Mouse (Mus musculus): ENCODE data around the gene Clic4. TPM values are rescaled to one million over a fixed set of nuclear protein-coding genes. Genes with fewer than 3 reads are reported as not detected.
A peak's percentile ranks its signal among the peaks of the same experiment; 100 is the strongest.

Gene Clic4
- polyA plus RNA-seq, 1 experiment from 2014 or later = 179 TPM

DNA sequence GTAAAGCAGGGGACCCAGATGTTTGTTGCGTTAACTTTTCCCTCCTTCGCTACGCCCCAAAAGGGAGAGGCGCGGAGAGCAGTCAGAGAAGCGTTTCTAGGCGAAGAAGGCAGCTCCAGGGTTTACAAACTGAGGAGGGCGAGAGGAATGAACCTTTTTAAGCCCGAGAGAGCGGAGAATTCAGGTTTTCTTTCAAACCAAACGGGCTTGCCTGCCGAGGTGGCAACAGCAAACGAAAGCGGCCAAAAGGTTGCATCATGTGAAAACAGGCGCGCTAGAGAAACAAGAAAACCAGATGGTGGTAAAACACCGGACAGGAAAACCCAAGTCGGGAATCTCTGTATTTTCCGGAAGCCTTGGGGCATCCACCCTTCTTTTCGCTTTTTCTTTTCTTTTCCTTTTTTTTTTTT is 1.2 kb downstream of the Clic4 start:
- ATAC-seq (ENCODE audit: low read depth) = no peak
- Histone ChIP-seq H3K9ac (ENCODE audit: low read length) (peak overlapping the region; percentile 82), H3K4me3 (ENCODE audit: low read length) (peak overlapping the region; percentile 76), H3K4me2 (ENCODE audit: low read depth, low read length) (peak overlapping the region; percentile 66), H3K27ac (ENCODE audit: low read length) (peak overlapping the region; percentile 94), H3K4me1 (replicated peaks; ENCODE audit: control insufficient read depth, insufficient read depth, low read length) (peaks cover 38% of the 10 kb centered on the region), H3K36me3 (ENCODE audit: control insufficient read depth, insufficient read depth, low read length) (no peaks in the 10 kb centered on the region), H3K27me3 (ENCODE audit: control insufficient read depth, insufficient read depth, low read depth, low read length) (no peaks in the 10 kb centered on the region), H3K9me3 (ENCODE audit: control insufficient read depth, low read length) (no peaks in the 10 kb centered on the region)
- under 1% methylated on average over 20 of the region's 20 CpGs for WGBS

DNA sequence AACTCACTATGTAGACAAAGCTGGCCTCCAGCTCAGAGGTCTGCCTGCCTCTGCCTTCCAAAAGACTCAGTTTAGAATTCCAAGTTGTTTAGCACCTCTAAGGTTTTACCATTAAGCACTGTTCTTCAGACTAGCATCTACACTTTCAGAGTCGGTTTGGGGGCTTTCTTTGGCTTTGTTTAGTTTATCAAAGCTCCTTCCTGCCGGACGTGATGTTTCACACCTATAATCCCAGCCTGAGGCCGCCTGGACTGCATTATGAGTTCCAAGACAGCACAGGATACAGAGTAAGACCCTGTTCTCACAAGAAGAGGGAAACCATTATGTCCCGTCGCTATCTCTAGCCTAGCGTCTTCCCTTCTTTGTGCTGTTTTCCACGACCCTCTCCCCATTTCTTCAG is 2.1 kb downstream of the Clic4 start:
- 42% methylated on average over 8 of the region's 8 CpGs for WGBS
- no peaks in the 10 kb centered on the region for H3K9me3 ChIP-seq (ENCODE audit: control insufficient read depth, low read length)
- H3K27ac ChIP-seq (ENCODE audit: low read length) = peak overlapping the region; percentile 19; the same call in 1 of the 2 replicates
- H3K4me3 ChIP-seq (ENCODE audit: low read length) = peak overlapping the region; percentile 76
- peaks cover 41% of the 10 kb centered on the region for H3K4me1 ChIP-seq (replicated peaks; ENCODE audit: control insufficient read depth, insufficient read depth, low read length)
- no peaks in the 10 kb centered on the region for H3K27me3 ChIP-seq (ENCODE audit: control insufficient read depth, insufficient read depth, low read depth, low read length)
- H3K9ac ChIP-seq (ENCODE audit: low read length) = peak overlapping the region; percentile 82
- no peaks in the 10 kb centered on the region for H3K36me3 ChIP-seq (ENCODE audit: control insufficient read depth, insufficient read depth, low read length)
- no peak for ATAC-seq (ENCODE audit: low read depth)
- H3K4me2 ChIP-seq (ENCODE audit: low read depth, low read length) = peak overlapping the region; percentile 66

DNA sequence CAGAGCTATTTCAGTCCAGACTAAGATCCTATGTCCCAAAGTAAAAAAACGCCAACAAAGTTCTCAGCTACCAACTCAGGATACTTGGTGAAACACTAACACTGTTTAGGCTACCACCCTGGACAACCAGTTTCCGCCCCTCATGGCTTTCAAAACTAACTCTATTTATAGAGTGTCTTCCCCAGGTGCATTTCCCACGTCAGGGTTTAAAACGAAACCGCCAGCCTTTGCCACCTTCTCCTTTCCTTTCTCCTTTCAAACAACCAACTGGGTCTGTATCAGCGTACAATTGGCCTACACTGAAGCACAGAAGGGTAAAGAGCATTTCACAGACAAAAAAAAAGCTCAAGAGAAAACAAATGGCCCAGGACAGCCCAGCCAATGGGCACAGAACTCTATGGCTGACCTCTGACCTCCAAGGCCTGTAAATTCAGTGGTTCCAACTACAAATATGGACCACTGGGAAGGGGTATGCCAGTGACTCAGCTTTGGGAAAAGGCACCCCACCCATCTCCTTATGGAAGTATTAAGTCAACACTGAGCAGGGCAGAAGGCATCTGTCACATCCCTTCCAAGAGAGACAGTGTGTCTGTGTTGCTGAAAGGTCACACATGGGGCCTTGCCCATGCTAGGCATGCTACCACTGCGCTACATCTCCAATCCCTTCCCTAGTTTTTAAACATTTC is 2.8 kb downstream of the Clic4 start:
- Histone ChIP-seq H3K4me1 (replicated peaks; ENCODE audit: control insufficient read depth, insufficient read depth, low read length) (peaks cover 41% of the 10 kb centered on the region), H3K9ac (ENCODE audit: low read length) (peak overlapping the region; percentile 25; the same call in 1 of the 2 replicates), H3K9me3 (ENCODE audit: control insufficient read depth, low read length) (no peaks in the 10 kb centered on the region), H3K4me3 (ENCODE audit: low read length) (peak overlapping the region; percentile 76), H3K36me3 (ENCODE audit: control insufficient read depth, insufficient read depth, low read length) (no peaks in the 10 kb centered on the region), H3K4me2 (ENCODE audit: low read depth, low read length) (peak overlapping the region; percentile 66), H3K27ac (ENCODE audit: low read length) (peak overlapping the region; percentile 15; the same call in 1 of the 2 replicates), H3K27me3 (ENCODE audit: control insufficient read depth, insufficient read depth, low read depth, low read length) (no peaks in the 10 kb centered on the region)
- no peak for ATAC-seq (ENCODE audit: low read depth)
- WGBS = 63% methylated on average over 7 of the region's 7 CpGs

DNA sequence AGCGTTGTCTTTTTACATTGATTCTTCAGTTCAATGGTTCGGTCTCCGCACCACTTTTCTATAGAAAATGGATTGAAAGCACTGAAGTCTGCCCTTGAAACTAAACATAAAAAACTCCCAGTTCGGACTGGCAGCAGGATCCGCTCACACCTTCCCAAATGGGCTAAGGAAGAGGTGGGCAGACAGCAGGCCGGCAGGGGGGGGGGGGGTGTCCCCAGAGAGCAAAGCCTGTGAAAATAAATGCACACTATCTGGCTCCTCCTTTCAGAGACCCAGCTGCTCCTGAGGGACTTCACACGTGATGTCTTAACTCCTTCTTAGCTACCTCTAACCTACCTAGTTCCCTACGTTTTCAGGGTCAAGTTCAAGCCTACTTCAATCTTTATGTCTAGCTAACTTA is 5.1 kb downstream of the Clic4 start:
- Histone ChIP-seq H3K27ac (ENCODE audit: low read length) (0 out of 2 replicates have a peak overlapping the region, but pooled peaks have one; percentile 10), H3K9me3 (ENCODE audit: control insufficient read depth, low read length) (no peaks in the 10 kb centered on the region), H3K4me3 (ENCODE audit: low read length) (peak overlapping the region; percentile 15)

DNA sequence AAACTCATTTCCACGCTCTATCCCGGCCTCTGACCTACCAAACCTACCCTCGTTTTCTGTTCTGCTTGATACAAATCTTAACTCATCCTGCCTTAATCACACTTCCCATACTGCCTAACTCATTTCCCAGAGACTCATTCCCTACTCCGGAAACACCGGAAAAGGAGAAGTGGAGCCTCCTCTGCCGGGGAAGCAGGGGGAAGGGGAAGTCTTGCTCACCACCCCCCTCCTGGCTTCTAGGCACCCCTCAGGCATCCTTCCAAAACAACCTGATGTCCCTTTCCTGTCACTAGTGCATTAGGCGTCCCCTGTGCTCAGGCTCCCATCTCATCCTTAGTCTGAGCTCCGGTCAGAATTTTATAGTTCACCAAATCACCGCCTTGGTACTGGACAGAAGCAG is 5.6 kb downstream of the Clic4 start:
- H3K4me3 ChIP-seq (ENCODE audit: low read length) = peak overlapping the region; percentile 15
- H3K9me3 ChIP-seq (ENCODE audit: control insufficient read depth, low read length) = no peaks in the 10 kb centered on the region
- H3K4me1 ChIP-seq (replicated peaks; ENCODE audit: control insufficient read depth, insufficient read depth, low read length) = peaks cover 35% of the 10 kb centered on the region
- 53% methylated on average over 9 of the region's 9 CpGs for WGBS
- no peaks in the 10 kb centered on the region for H3K27me3 ChIP-seq (ENCODE audit: control insufficient read depth, insufficient read depth, low read depth, low read length)
- peak; percentile 32 for ATAC-seq (ENCODE audit: low read depth)
- peak overlapping the region; percentile 30; the same call in 1 of the 2 replicates for H3K27ac ChIP-seq (ENCODE audit: low read length)
- H3K36me3 ChIP-seq (ENCODE audit: control insufficient read depth, insufficient read depth, low read length) = no peaks in the 10 kb centered on the region
- peak overlapping the region; percentile 44 for H3K4me2 ChIP-seq (ENCODE audit: low read depth, low read length)
- H3K9ac ChIP-seq (ENCODE audit: low read length) = peak overlapping the region; percentile 8; the same call in 1 of the 2 replicates

More for the DNA sequence above, 5.1 kb downstream of the Clic4 start:
- H3K27me3 ChIP-seq (ENCODE audit: control insufficient read depth, insufficient read depth, low read depth, low read length) = no peaks in the 10 kb centered on the region
- WGBS = 45% methylated on average over 8 of the region's 8 CpGs
- H3K4me2 ChIP-seq (ENCODE audit: low read depth, low read length) = peak overlapping the region; percentile 44
- no peaks in the 10 kb centered on the region for H3K36me3 ChIP-seq (ENCODE audit: control insufficient read depth, insufficient read depth, low read length)
- no peak overlapping the region; the same call in 1 of the 2 replicates for H3K9ac ChIP-seq (ENCODE audit: low read length)
- ATAC-seq (ENCODE audit: low read depth) = no peak
- H3K4me1 ChIP-seq (replicated peaks; ENCODE audit: control insufficient read depth, insufficient read depth, low read length) = peaks cover 35% of the 10 kb centered on the region

DNA sequence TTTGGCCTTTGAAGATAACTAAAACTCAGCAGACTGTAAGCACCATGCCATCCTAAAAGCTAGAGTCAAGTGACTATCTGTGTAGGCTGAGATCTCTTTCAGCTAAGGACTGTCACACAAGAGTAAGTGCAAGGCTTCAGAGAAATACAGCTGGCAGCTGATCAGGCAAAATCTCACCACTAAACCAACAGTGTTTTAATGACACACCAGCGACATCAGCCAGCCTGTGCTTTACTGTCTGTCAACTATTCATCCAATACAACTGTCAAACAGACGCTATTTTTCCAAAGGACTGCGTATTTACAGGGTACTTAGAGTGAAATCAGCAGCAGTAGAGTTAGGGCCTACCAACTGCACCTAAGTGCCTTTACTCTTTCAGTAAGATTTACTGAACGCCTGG is 12.2 kb downstream of the Clic4 start:
- H3K36me3 ChIP-seq (ENCODE audit: control insufficient read depth, insufficient read depth, low read length) = no peaks in the 10 kb centered on the region; the same call in 1 of the 2 replicates
- WGBS = 61% methylated on average over 4 of the region's 4 CpGs
- no peaks in the 10 kb centered on the region for H3K27me3 ChIP-seq (ENCODE audit: control insufficient read depth, insufficient read depth, low read depth, low read length)
- H3K4me1 ChIP-seq (replicated peaks; ENCODE audit: control insufficient read depth, insufficient read depth, low read length) = peaks cover 23% of the 10 kb centered on the region
- no peak overlapping the region for H3K9ac ChIP-seq (ENCODE audit: low read length)
- H3K4me2 ChIP-seq (ENCODE audit: low read depth, low read length) = no peak overlapping the region
- ATAC-seq (ENCODE audit: low read depth) = peak; percentile 52; the same call in 1 of the 2 replicates
- no peak overlapping the region for H3K27ac ChIP-seq (ENCODE audit: low read length)
- H3K4me3 ChIP-seq (ENCODE audit: low read length) = no peak overlapping the region
- H3K9me3 ChIP-seq (ENCODE audit: control insufficient read depth, low read length) = no peaks in the 10 kb centered on the region

DNA sequence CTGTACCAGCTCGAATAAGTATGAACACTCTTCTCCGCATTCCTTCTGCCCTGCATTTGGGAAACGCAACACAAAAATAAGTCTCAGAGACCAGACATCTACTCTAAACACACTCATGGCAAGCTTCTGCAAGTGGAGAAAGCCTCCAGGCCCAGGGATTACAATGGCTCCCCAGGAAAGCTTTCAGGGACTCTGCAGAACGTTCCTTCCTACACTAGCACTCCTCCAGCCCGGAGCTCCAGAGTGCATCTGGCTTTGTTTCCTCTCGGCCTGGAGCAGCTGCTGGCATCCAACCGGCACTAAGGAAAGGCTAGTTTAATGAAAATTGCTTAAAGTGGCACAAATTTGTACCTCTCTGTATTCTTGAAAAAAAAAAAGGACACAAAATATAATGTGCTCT is 14.1 kb downstream of the Clic4 start:
- peak overlapping the region; percentile 87 for H3K27ac ChIP-seq (ENCODE audit: low read length)
- peaks cover 41% of the 10 kb centered on the region for H3K4me1 ChIP-seq (replicated peaks; ENCODE audit: control insufficient read depth, insufficient read depth, low read length)
- H3K9me3 ChIP-seq (ENCODE audit: control insufficient read depth, low read length) = no peaks in the 10 kb centered on the region
- H3K4me3 ChIP-seq (ENCODE audit: low read length) = no peak overlapping the region
- peak overlapping the region; percentile 38 for H3K9ac ChIP-seq (ENCODE audit: low read length)
- no peaks in the 10 kb centered on the region for H3K27me3 ChIP-seq (ENCODE audit: control insufficient read depth, insufficient read depth, low read depth, low read length)
- no peak for ATAC-seq (ENCODE audit: low read depth)
- peak overlapping the region; percentile 11; the same call in 1 of the 2 replicates for H3K4me2 ChIP-seq (ENCODE audit: low read depth, low read length)
- no peaks in the 10 kb centered on the region; the same call in 1 of the 2 replicates for H3K36me3 ChIP-seq (ENCODE audit: control insufficient read depth, insufficient read depth, low read length)
- WGBS = 30% methylated on average over 7 of the region's 7 CpGs

DNA sequence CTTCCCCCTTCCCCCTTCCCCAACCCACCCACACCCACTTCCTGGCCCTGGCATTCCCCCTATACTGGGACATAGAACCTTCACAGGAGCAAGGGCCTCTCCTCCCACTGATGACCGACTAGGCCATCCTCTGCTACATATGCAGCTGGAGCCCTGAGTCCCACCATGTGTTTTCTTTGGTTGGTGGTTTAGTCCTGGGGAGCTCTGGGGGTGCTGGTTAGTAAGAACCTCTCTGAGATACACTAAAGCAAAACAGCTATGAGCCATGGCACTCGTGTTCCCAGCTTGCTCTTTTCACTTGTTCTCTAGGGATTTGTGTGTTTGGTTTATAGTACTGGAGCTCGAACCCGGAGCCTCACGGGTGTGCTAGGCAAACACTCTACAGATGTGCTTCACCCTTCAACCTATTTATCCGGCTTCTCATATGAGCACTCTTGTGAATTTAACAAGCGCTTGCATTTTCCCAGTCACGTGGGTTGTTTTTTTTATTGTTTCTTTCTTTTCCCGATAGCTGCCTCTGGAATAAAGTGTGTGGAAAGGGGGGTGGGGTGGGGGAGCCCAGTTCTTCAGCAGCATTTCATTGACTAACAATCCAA is 14.6 kb downstream of the Clic4 start:
- Histone ChIP-seq H3K9me3 (ENCODE audit: control insufficient read depth, low read length) (no peaks in the 10 kb centered on the region), H3K4me2 (ENCODE audit: low read depth, low read length) (peak overlapping the region; percentile 11; the same call in 1 of the 2 replicates), H3K4me3 (ENCODE audit: low read length) (no peak overlapping the region), H3K27ac (ENCODE audit: low read length) (peak overlapping the region; percentile 87), H3K9ac (ENCODE audit: low read length) (peak overlapping the region; percentile 38), H3K27me3 (ENCODE audit: control insufficient read depth, insufficient read depth, low read depth, low read length) (no peaks in the 10 kb centered on the region), H3K4me1 (replicated peaks; ENCODE audit: control insufficient read depth, insufficient read depth, low read length) (peaks cover 45% of the 10 kb centered on the region), H3K36me3 (ENCODE audit: control insufficient read depth, insufficient read depth, low read length) (no peaks in the 10 kb centered on the region; the same call in 1 of the 2 replicates)
- ATAC-seq (ENCODE audit: low read depth) = no peak
- WGBS = 38% methylated on average over 9 of the region's 9 CpGs
